Mouse (Mus musculus): ENCODE data around the gene Micu1. TPM values are rescaled to one million over a fixed set of nuclear protein-coding genes. Genes with fewer than 3 reads are reported as not detected.

Gene Micu1
- polyA plus RNA-seq, 1 experiment from 2014 or later: 84.2 TPM

GRCm38 (mm10) chr10:59841434-59841833 is 139.2 kb downstream of the Micu1 start:
- Histone ChIP-seq H3K27me3 (no peaks in the 10 kb centered on the region), H3K9ac (no peak overlapping the region), H3K4me3 (no peak overlapping the region), H3K27ac (no peak overlapping the region), H3K4me2 (no peak overlapping the region), H3K4me1 (0 out of 2 replicates have a peak, but pooled peaks cover 3% of the 10 kb centered on the region), H3K36me3 (peaks cover 9% of the 10 kb centered on the region; the same call in 1 of the 2 replicates), H3K9me3 (no peaks in the 10 kb centered on the region)
- no peak for ATAC-seq (ENCODE audit: insufficient number of reproducible peaks, low FRiP score, low TSS enrichment, low read depth)
- 88% methylated on average over 8 of the region's 8 CpGs for WGBS

- Histone ChIP-seq H3K4me2 (no peak overlapping the region), H3K9ac (no peak overlapping the region), H3K27me3 (no peaks in the 10 kb centered on the region), H3K36me3 (peaks cover 9% of the 10 kb centered on the region; the same call in 1 of the 2 replicates), H3K4me3 (no peak overlapping the region), H3K27ac (no peak overlapping the region), H3K9me3 (no peaks in the 10 kb centered on the region), H3K4me1 (0 out of 2 replicates have a peak, but pooled peaks cover 3% of the 10 kb centered on the region)
- ATAC-seq (ENCODE audit: insufficient number of reproducible peaks, low FRiP score, low TSS enrichment, low read depth): no peak
- 44% methylated on average over 5 of the region's 5 CpGs for WGBS
These were observed 140.8 kb downstream of the Micu1 start for GRCm38 (mm10) chr10:59843125-59843524.

DNA sequence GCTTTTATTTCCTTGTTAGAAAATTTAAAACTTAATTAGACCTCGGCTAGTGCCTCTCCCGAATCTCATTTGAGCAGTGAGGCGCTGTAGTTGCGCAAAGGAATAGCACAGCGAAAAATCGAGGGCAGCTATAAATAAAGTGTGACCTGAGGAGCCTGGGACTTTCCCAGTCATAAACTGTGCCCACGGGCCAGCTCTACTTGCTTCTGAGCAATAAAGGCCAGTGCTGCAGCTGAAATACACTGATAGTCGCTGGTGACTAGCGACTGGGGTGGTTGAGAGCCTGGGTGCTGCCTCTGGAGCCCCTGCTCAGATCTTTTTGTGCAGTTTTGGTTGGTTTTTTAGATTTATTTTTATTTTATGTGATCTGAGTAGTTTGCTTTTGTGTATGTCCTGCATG is 142.4 kb downstream of the Micu1 start:
- Histone ChIP-seq H3K36me3 (peaks cover 6% of the 10 kb centered on the region; the same call in 1 of the 2 replicates), H3K9me3 (no peaks in the 10 kb centered on the region), H3K4me1 (peaks cover 3% of the 10 kb centered on the region; the same call in 1 of the 2 replicates), H3K27ac (no peak overlapping the region), H3K4me2 (no peak overlapping the region), H3K27me3 (no peaks in the 10 kb centered on the region), H3K9ac (no peak overlapping the region), H3K4me3 (no peak overlapping the region)
- ATAC-seq (ENCODE audit: insufficient number of reproducible peaks, low FRiP score, low TSS enrichment, low read depth): no peak
- 43% methylated on average over 9 of the region's 9 CpGs for WGBS

- Histone ChIP-seq H3K4me2 (no peak overlapping the region), H3K27me3 (no peaks in the 10 kb centered on the region), H3K9me3 (no peaks in the 10 kb centered on the region), H3K4me1 (peaks cover 3% of the 10 kb centered on the region; the same call in 1 of the 2 replicates), H3K36me3 (no peaks in the 10 kb centered on the region), H3K4me3 (no peak overlapping the region), H3K9ac (no peak overlapping the region), H3K27ac (no peak overlapping the region)
- ATAC-seq (ENCODE audit: insufficient number of reproducible peaks, low FRiP score, low TSS enrichment, low read depth): no peak
- 75% methylated on average over 6 of the region's 6 CpGs for WGBS
These were observed 144.1 kb downstream of the Micu1 start for GRCm38 (mm10) chr10:59846416-59846815.

DNA sequence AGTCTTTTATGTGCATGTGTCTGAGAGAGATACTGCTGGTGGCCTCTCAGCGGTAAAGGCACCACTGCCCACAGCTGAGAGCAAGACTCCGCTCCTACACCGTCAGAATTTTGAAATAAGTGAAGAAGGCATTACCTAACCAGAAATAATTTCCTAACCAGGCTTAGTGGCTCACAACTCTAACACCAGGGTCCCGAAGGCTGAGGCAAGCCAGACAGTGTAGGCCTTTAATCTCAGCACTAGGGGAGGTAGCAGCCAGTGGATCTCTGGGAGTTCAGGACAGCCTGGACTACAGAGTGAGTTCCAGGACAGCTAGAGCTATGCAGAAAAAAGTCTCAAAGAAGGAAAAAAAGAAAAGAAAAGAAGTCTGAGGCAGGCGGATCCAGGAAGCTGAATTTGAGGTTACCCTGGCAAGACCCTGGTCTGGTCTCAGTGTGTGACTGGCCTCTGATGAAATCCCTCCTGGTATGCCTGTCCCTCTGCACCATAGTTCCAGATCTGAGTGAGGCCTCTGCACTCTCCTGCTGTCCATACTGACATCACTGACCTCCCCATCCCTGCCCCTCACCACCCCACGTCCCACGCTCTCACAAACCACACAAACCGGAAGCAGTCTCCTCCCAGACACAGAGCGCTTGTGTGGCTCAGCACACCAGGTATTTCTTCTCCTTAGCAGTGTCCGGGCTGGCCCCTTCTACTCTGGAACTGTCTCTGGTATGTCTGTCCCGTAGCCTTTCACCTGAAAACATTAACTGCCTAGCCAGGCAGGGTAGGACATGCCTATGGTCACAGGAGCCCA is 146.0 kb downstream of the Micu1 start:
- Histone ChIP-seq H3K27me3 (no peaks in the 10 kb centered on the region), H3K9me3 (no peaks in the 10 kb centered on the region), H3K9ac (no peak overlapping the region), H3K4me2 (no peak overlapping the region), H3K27ac (peak overlapping the region; percentile 22; the same call in 1 of the 2 replicates), H3K4me1 (peaks cover 3% of the 10 kb centered on the region; the same call in 1 of the 2 replicates), H3K36me3 (no peaks in the 10 kb centered on the region), H3K4me3 (no peak overlapping the region)
- ATAC-seq (ENCODE audit: insufficient number of reproducible peaks, low FRiP score, low TSS enrichment, low read depth): no peak
- WGBS: 67% methylated on average over 11 of the region's 11 CpGs

GRCm38 (mm10) chr10:59848953-59849352 is 146.7 kb downstream of the Micu1 start:
- H3K27ac ChIP-seq: no peak overlapping the region
- no peak overlapping the region for H3K4me3 ChIP-seq
- H3K27me3 ChIP-seq: no peaks in the 10 kb centered on the region
- no peak overlapping the region for H3K4me2 ChIP-seq
- WGBS: 54% methylated on average over 9 of the region's 9 CpGs
- no peak for ATAC-seq (ENCODE audit: insufficient number of reproducible peaks, low FRiP score, low TSS enrichment, low read depth)
- no peaks in the 10 kb centered on the region for H3K36me3 ChIP-seq
- no peaks in the 10 kb centered on the region for H3K9me3 ChIP-seq
- no peak overlapping the region for H3K9ac ChIP-seq
- H3K4me1 ChIP-seq: peaks cover 2% of the 10 kb centered on the region; the same call in 1 of the 2 replicates

DNA sequence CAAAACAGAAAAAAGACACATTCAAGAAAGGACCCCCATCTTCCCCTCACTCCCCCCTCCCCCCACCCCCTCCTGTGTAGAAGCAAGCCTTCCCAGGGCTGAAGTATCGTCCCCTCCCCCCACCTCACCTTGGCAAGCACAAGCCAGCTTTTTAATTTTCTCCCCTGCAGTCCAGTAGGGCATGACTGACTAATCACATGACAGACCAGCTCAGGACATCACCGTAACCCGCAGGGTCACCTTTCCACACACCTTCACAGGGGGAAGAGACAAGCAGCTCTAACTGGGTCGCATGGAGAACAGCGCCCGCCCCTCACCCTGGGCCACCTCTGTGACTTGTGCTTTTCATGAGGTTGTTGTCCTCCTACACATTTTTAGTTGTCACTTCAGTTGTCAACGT is 147.1 kb downstream of the Micu1 start:
- Histone ChIP-seq H3K36me3 (no peaks in the 10 kb centered on the region), H3K4me3 (no peak overlapping the region), H3K4me1 (no peaks in the 10 kb centered on the region; the same call in 1 of the 2 replicates), H3K27ac (no peak overlapping the region), H3K4me2 (no peak overlapping the region), H3K9ac (no peak overlapping the region), H3K9me3 (no peaks in the 10 kb centered on the region), H3K27me3 (no peaks in the 10 kb centered on the region)
- 78% methylated on average over 7 of the region's 7 CpGs for WGBS
- ATAC-seq (ENCODE audit: insufficient number of reproducible peaks, low FRiP score, low TSS enrichment, low read depth): no peak

DNA sequence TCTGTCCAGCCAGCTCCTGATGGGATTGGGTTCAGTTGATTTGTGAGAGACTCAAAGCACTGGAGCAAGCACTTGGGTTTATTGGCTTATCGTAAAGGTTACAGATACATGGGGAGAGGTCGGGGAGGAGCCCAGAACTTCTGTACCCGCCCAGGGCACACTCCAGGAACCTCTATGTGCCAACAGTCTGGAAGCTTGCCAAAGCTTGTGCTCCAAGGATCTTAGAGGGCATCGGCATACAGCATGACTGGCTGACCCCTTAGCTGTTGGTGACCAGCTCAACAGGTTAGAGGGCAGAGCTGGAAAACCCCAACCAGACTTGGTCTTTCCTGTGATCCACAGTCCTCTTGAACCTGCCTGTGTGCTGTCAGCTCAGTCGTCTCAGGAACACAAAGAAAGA is 154.9 kb downstream of the Micu1 start:
- no peak overlapping the region for H3K9ac ChIP-seq
- H3K4me1 ChIP-seq: no peaks in the 10 kb centered on the region
- no peaks in the 10 kb centered on the region for H3K27me3 ChIP-seq
- H3K9me3 ChIP-seq: no peaks in the 10 kb centered on the region
- 75% methylated on average over 5 of the region's 5 CpGs for WGBS
- 0 out of 2 replicates have a peak, but pooled peaks cover 5% of the 10 kb centered on the region for H3K36me3 ChIP-seq
- H3K27ac ChIP-seq: no peak overlapping the region
- no peak for ATAC-seq (ENCODE audit: insufficient number of reproducible peaks, low FRiP score, low TSS enrichment, low read depth)
- no peak overlapping the region for H3K4me2 ChIP-seq
- H3K4me3 ChIP-seq: no peak overlapping the region

DNA sequence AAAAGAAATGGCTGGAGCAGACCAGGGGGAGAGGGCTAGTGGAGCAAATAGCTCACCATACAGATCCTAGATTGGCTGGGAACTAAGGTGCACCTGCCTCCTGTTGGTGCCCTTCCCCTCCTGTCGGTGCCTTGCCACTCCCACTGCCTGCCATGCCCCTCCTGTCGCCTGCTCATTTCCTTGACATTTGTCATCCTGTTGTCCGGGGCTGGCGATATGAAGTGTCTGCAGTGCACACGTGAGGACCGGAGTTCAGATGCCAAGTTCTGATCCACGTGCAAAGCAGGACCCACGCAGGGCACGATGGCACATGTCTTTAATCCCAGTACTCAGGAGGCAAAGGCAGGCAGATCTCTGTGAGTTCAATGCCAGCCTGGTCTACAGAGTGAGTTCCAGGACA is 158.4 kb downstream of the Micu1 start:
- H3K4me2 ChIP-seq: no peak overlapping the region
- no peak overlapping the region for H3K27ac ChIP-seq
- WGBS: 79% methylated on average over 9 of the region's 9 CpGs
- no peak overlapping the region for H3K4me3 ChIP-seq
- H3K4me1 ChIP-seq: peaks cover 7% of the 10 kb centered on the region; the same call in 1 of the 2 replicates
- H3K9ac ChIP-seq: no peak overlapping the region
- H3K27me3 ChIP-seq: no peaks in the 10 kb centered on the region
- no peaks in the 10 kb centered on the region for H3K9me3 ChIP-seq
- H3K36me3 ChIP-seq: peaks cover 22% of the 10 kb centered on the region
- ATAC-seq (ENCODE audit: insufficient number of reproducible peaks, low FRiP score, low TSS enrichment, low read depth): no peak

DNA sequence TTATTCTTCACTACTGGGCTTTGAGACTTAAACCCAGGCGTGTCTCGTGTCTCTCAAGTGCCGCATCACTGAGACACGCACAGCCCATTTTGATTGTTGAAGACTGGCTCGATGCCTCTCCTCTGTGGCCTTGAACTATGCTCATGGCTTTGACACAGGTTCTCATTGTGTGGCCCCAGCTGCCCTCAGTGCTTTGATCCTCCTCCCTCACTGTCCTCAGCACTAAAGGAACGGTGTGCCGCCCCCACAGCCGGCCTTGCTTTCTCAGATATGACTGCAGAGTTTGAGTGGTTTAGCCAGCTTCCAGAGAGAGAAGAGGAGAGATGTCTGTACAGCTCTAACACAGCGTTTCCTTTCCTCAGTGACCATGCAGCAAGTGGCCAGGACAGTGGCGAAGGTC is 158.9 kb downstream of the Micu1 start:
- Histone ChIP-seq H3K4me2 (no peak overlapping the region), H3K4me1 (peaks cover 7% of the 10 kb centered on the region; the same call in 1 of the 2 replicates), H3K4me3 (no peak overlapping the region), H3K9me3 (no peaks in the 10 kb centered on the region), H3K36me3 (peaks cover 22% of the 10 kb centered on the region), H3K9ac (no peak overlapping the region), H3K27ac (no peak overlapping the region), H3K27me3 (no peaks in the 10 kb centered on the region)
- WGBS: 87% methylated on average over 10 of the region's 10 CpGs
- no peak for ATAC-seq (ENCODE audit: insufficient number of reproducible peaks, low FRiP score, low TSS enrichment, low read depth)

- no peak overlapping the region for H3K27ac ChIP-seq
- ATAC-seq (ENCODE audit: insufficient number of reproducible peaks, low FRiP score, low TSS enrichment, low read depth): no peak
- H3K4me1 ChIP-seq: peaks cover 7% of the 10 kb centered on the region; the same call in 1 of the 2 replicates
- no peak overlapping the region for H3K4me3 ChIP-seq
- no peak overlapping the region for H3K9ac ChIP-seq
- H3K9me3 ChIP-seq: no peaks in the 10 kb centered on the region
- WGBS: 78% methylated on average over 6 of the region's 6 CpGs
- no peak overlapping the region for H3K4me2 ChIP-seq
- no peaks in the 10 kb centered on the region for H3K27me3 ChIP-seq
- peaks cover 22% of the 10 kb centered on the region for H3K36me3 ChIP-seq
These were observed 160.7 kb downstream of the Micu1 start for GRCm38 (mm10) chr10:59862816-59863440.

DNA sequence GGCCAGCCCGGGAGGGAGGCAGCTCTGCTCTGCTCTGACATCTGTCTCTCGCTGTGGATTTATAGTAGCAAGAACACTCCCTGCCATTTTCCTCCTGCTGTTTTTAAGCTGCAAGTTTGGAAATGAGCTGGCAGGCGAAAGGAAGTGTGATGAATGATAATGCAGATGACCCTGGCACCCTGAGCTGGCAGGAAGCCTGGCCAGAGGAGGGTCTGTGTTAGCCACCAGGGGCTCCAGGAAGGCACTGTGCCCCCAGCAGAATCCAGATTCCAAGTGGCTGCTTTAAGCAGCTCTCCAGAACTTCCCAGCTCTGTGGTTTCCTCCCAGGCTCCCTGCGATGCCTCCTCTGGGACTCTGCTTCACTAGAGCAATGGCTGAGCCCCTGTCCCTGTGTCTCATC is 161.3 kb downstream of the Micu1 start:
- 38% methylated on average over 4 of the region's 4 CpGs for WGBS
- ATAC-seq (ENCODE audit: insufficient number of reproducible peaks, low FRiP score, low TSS enrichment, low read depth): no peak
- Histone ChIP-seq H3K36me3 (peaks cover 22% of the 10 kb centered on the region), H3K9ac (no peak overlapping the region), H3K4me1 (peaks cover 7% of the 10 kb centered on the region; the same call in 1 of the 2 replicates), H3K9me3 (no peaks in the 10 kb centered on the region), H3K4me2 (no peak overlapping the region), H3K4me3 (no peak overlapping the region), H3K27ac (no peak overlapping the region), H3K27me3 (no peaks in the 10 kb centered on the region)
